Mouse (Mus musculus) fat pad, adult 2 months (tissue): ENCODE data around the gene Draxin.
"Not testable (repeated sequence)": the region's sequence is repeated elsewhere in the genome, so short reads cannot be mapped to it uniquely, and the experiment has no call there.

Experiments used
- DNase-seq: peaks from one replicate; pipeline ENCODE4 v3.0.0-alpha.2; 2011; ENCODE audit warnings: low read depth, low spot score; ENCODE audit errors: extremely low read depth

Gene Draxin

GRCm38 (mm10) chr4:148152547-148152946 lies 22.0 kb upstream of the Draxin start:
- no peak for DNase-seq

DNA sequence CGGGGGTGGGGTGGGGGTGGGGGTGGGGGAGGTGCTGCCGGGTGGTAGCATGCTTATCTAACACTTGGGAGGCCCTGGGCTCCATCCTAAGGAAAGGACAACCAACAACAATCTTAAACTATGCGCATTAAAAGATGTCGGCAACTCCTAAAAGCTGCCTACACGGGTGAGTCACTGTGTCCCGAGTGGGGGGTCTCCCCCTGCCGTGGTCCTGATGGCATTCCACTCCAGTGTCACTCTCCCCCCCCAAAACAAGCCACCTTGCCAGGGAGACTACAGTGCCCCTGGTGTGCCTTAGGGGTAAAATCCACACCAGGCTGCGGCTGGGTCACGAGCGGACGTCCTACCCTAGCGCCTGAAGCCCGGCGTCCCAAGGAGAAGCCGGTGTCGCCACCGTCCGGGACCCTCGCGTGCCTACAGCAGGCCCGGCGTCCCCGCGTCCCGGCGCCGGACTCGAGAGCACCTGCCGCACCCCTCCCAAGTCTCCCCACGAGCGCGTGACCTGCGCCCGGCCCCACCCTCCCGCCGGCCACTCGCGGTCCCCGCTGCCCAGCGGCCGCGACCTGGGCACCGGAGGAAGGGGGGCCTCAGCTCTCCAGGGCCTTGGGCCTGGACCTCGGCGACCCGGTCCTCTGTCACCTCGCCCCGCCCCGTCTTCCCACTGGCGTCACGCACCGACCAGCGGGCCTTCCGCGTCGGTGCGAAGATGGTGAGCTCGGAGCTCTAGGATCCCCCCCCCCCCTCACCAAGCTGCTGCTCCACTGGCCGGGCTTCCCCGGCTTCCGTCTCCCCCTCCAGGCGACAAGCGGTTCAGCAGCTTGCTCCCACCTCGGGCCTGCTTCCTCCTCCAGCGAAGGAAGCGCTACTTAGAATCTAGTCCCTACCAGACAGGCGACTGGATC lies 21.0 kb upstream of the Draxin start, which contains the start of gene Fbxo6:
Gene Fbxo6, minus strand, starts transcription at position 874 of the 902 bp plus-strand sequence.
- DNase-seq: no peak

DNA sequence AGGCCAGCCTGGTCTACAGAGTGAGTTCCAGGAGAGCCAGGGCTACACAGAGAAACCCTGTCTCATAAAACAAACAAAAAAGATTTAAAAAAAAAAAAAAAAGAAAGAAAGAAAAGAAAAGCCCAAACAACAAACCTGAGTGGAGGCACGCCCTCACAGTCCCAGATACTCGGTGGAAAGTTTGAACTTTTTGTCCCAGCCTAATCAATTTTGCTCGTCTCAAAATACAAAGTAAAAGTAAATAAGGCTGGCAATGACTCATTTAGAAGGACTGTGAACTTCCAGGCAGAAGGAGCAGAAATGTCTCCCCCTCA lies 20.4 kb upstream of the Draxin start:
- DNase-seq: no peak

GRCm38 (mm10) chr4:148150242-148150641 lies 19.7 kb upstream of the Draxin start:
- DNase-seq: no peak

DNA sequence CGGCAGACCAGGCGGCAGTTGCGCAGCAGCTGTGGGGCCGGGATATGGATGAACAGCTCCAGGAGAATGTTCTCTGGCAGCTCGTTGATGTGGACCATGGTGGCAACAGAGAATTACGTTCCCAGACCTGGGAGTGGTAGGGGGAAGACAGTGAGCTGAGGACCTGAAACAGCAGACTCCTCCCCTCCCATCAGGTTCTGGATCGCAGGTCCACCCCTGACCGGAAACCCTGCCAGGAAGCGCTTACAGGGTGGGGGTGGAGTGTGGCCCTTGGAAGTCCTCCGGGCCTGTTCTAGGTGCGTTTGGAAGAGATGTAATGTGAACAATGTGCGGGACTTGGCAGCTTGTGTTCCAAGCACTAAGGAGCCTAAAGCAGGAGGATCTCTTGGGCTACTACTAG lies 19.0 kb upstream of the Draxin start:
- no peak for DNase-seq

DNA sequence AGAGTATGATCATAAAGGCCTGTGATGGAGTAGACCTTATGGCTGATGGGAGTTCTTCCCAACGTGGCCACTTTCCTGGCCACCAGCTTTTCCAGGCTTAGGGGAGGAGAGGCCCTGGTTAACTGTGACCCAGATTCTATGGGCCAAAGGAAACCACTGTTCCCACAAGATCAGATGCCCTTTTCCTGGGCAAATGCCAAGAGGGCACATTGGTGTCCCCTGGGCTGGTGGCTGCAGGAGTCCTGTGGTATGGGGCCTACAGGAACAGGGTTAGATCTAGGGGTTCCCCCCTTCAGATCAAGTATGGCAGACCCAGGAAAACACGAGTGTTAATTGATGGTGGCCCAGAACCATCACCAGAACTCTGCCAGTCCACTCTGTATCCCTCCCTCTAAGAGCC lies 17.2 kb upstream of the Draxin start:
- DNase-seq: no peak

GRCm38 (mm10) chr4:148143721-148144120 lies 13.2 kb upstream of the Draxin start:
- no peak for DNase-seq

- DNase-seq: peak; percentile 31
These were observed 9.9 kb upstream of the Draxin start for GRCm38 (mm10) chr4:148140098-148141011.

DNA sequence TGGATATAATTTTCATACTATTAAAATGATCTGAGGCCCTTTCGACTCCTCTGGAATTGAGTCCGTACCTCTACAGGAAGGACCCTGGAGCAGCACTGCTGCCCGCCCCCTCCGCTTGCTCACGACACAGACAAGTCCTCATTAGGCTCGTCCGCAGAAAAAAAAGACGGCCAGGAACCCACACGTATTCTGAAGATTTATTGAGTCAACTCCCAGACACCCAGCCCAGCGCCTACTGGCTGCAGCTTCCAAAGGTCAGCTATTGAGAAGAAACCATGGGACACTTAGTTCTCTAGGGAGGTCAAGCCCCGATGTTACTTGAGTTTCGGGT lies 9.2 kb upstream of the Draxin start:
- DNase-seq: no peak

DNA sequence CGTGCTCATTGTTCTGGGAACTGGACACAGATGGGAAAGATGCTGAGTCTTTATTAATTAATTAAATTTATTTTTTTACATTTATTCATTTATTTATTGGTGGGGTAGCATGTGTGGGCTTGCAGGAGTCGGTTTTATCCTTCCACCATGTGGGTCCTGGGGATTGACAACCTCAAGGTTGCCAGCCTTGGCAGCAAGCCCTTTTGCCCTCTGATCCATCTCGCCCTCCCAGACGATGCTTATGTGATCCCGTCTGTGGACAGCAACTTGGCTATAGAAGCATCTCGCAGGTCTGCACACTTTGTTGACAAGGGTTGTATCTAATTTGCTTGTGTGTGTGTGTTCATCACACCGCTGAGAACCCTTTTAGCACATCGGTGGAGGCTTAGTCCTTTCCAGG lies 7.0 kb upstream of the Draxin start:
- DNase-seq: no peak

- DNase-seq: no peak
These were observed 4.5 kb upstream of the Draxin start for GRCm38 (mm10) chr4:148134988-148135387.

GRCm38 (mm10) chr4:148131497-148132081 lies 1.1 kb upstream of the Draxin start:
- DNase-seq: no peak

- DNase-seq: no peak
These were observed 365 bp downstream of the Draxin start, which contains the start of gene Mad2l2 for GRCm38 (mm10) chr4:148130133-148130532. Gene Mad2l2, plus strand, starts transcription at chr4:148130384.

DNA sequence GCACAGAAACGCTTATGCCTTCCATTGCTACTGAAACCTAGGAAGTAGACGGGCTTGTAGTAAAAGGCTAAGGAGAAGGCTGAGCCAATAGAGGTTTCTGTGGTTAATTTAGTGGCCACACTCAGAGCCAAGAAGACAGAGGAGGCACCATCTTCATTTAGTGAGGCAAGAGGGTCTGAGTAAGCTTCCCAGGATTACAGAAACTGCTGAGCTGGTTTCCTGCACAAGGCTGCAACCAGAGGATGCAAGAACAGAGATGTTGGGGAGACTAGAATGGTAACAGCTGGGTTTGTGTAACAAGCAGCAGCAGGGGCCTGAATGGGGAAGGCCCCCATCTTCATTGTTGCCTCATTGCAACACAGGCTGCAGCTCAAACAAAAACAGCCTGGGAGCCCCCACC lies 1.8 kb downstream of the Draxin start:
- DNase-seq: no peak

GRCm38 (mm10) chr4:148128241-148128640 lies 2.3 kb downstream of the Draxin start:
- no peak for DNase-seq

GRCm38 (mm10) chr4:148122694-148123066 lies 7.8 kb downstream of the Draxin start:
- no peak for DNase-seq

GRCm38 (mm10) chr4:148121982-148122693 lies 8.4 kb downstream of the Draxin start:
- no peak for DNase-seq

DNA sequence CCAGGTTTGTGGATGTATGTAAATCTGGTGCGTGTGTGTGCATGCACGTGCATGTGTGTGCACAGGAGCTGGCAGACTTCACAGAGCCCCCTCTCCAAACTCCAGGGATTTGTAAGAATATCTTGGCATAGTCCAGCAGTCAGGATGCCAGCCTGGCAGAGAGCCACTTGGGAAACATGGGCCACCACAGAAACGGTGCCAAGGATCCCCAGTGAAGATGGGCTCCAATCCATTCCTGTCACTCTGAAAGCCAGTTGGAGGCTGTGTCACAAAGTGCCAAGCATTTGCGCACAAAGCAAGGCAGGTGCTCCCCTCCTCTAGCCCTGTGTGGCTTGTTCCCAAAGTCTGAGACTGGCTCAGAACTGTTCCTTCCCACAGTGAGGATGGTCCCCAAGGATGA lies 9.1 kb downstream of the Draxin start:
- no peak for DNase-seq

GRCm38 (mm10) chr4:148120555-148120954 lies 9.9 kb downstream of the Draxin start:
- no peak for DNase-seq

- not testable (repeated sequence) for DNase-seq
These were observed 10.9 kb downstream of the Draxin start for GRCm38 (mm10) chr4:148119578-148119977.

DNA sequence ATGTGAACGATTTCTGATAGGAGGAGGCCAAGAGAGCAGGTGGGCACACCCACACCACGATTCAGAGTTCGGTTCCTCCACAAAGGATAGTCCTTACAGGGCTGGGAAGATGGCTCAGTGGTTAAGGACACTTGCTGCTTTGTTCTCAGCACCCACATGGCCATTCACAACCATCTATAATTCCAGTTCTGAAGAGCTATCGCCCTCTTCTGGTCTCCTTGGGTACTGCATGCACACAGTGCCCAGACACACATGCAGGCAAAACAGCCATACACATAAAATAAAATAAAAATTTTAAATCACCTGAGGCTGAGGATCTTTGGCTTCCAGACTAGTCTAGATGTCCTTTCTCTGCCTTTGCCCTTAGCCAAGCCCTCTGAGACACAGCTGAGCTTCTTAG lies 13.1 kb downstream of the Draxin start:
- no peak for DNase-seq
